Mouse (Mus musculus) subcutaneous adipose tissue, adult 2 months (tissue): ENCODE measurements around the gene Lyg1. TPM values are rescaled to one million over a fixed set of nuclear protein-coding genes. Genes with fewer than 3 reads are reported as not detected.

Experiments used
- polyA plus RNA-seq: library from polyadenylated mRNA; depleted of rRNA; stranded (reverse); fragments of >200 nt; gene quantifications from 2 replicates; pipeline ENCODE4 v1.2.3, GENCODE M21; 2012; ENCODE audit warnings: low replicate concordance; rRNA removed

Gene Lyg1
- polyA plus RNA-seq = not detected in 2 replicates

DNA sequence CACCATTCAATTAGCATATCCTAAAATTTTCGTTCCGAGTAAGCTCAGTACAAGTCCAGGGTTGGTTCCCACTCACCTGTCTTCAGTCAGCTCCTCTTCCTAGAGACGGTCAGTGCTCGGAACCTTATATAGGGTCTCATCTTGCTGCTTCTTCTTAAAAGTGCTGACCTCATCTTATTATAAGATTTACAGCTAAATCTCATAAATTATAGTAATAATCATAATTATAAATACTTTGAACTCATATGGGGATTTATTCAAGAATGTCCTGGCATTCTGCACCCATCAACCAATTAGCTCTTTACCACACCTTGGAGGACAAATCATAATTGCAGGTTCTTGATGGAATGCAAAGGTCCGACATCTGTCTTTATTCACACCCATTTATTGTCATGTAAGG is at the start of gene Lyg1:
Gene Lyg1 (minus strand): TSS at position 101 of the 400 bp plus-strand sequence.

GRCm38 (mm10) chr1:37997867-37998266 is 40.3 kb upstream of the Lyg1 start, which contains the start of the genes Txndc9 and Eif5b:
Gene Txndc9 (minus strand): TSS chr1:37997893.
Gene Eif5b (plus strand): TSS chr1:37998010.

GRCm38 (mm10) chr1:37916393-37916792 is 41.2 kb downstream of the Lyg1 start, which contains the start of gene Lyg2:
Gene Lyg2 (minus strand): TSS chr1:37916493.

Other genes with a start within 250 kb of the Lyg1 start
- gene 2010300C02Rik, start 237.7 kb downstream of the Lyg1 start, polyA plus RNA-seq = 0.89 and 5.7 TPM in 2 replicates
- gene Tsga10, start 91.3 kb downstream of the Lyg1 start, polyA plus RNA-seq = 0.96 and 1.2 TPM in 2 replicates
- 4.6 and 6.4 TPM in 2 replicates for gene Lipt1, start 86.0 kb downstream of the Lyg1 start, polyA plus RNA-seq
- 8.4 and 9.6 TPM in 2 replicates for gene Mitd1, start 67.3 kb downstream of the Lyg1 start, polyA plus RNA-seq
- gene Mrpl30, start 67.3 kb downstream of the Lyg1 start, polyA plus RNA-seq = 64.7 and 89.9 TPM in 2 replicates
- not detected in 2 replicates for gene Lyg2, start 41.3 kb downstream of the Lyg1 start, polyA plus RNA-seq
- 10.6 and 12.2 TPM in 2 replicates for gene Txndc9, start 40.1 kb upstream of the Lyg1 start, polyA plus RNA-seq
- gene Eif5b, start 40.3 kb upstream of the Lyg1 start, polyA plus RNA-seq = 11.9 and 12.8 TPM in 2 replicates
- gene Rev1, start 172.0 kb upstream of the Lyg1 start, polyA plus RNA-seq = 9.4 and 14.2 TPM in 2 replicates